Mouse (Mus musculus): ENCODE results near the gene Gjc1.

Gene Gjc1

GRCm38 (mm10) chr11:102814881-102815280, 4.6 kb downstream of the Gjc1 start:
- DNase-seq (ENCODE audit: low read depth, low spot score), result no peak

GRCm38 (mm10) chr11:102810721-102811485, 8.6 kb downstream of the Gjc1 start:
- peak; percentile 40 for DNase-seq (ENCODE audit: low read depth, low spot score)

DNA sequence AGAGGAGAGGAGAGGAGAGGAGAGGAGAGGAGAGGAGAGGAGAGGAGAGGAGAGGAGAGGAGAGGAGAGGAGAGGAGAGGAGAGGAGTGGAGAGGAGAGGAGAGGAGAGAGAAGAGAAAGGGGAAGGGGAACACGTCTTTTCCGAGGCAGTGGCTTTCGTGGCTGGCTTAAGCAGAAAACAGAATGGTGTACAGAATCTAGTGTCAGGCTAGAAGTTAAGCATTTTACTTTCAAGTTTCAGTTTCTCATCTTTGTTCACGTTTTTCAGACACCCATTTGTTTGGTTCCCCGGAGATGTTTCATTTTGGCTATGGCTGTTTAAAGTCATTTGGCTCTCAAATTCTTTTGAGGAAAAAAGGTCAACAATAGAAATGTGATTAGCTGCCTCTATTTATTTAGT, 11.3 kb downstream of the Gjc1 start:
- DNase-seq (ENCODE audit: low read depth, low spot score), result no peak

DNA sequence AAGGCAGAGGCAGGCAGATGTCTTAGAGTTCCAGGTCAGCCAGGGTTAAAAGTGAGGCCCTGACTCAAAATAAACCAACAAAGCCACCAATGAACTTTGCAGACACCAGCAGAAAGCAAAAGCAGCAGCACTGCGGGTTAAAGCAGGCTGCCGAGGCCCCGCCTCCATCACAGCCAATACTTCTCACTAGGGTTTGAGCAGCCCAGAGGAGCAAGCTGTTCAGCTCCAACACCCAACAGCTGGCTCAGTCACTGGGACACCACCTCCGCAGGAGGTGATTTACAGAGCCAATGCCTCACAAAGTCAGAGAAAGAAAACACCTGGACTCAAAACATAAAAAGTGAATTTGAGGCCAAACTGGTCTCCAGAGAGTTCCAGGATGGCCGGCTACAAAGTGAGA, 16.0 kb downstream of the Gjc1 start:
- no peak for DNase-seq (ENCODE audit: low read depth, low spot score)

GRCm38 (mm10) chr11:102794157-102794556, 25.3 kb downstream of the Gjc1 start:
- no peak for DNase-seq (ENCODE audit: low read depth, low spot score)

- DNase-seq (ENCODE audit: low read depth, low spot score), result no peak
Measured at GRCm38 (mm10) chr11:102791682-102792445, 27.6 kb downstream of the Gjc1 start.

- DNase-seq (ENCODE audit: low read depth, low spot score), result no peak
Measured at GRCm38 (mm10) chr11:102787688-102788177, 31.8 kb downstream of the Gjc1 start.

DNA sequence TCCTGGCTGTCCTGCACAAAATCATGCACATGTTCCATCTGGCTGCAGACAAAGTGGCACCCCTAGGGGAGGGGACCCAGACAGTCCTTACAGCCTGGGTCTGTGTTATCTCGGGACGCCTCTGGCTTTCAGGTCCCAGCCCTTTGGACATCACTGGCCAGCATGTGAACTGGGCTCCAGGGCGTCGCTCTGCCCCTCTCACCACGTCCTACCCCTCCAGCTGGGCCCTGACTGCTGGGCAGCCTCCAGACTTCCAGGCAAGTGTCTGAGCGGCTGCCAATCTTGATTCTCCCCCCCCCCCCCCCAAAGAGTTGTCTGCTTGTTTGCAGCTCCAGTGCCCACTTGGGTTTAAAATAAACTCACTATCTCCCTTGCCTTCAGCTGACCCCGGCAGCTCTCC, 36.1 kb downstream of the Gjc1 start:
- DNase-seq (ENCODE audit: low read depth, low spot score), result no peak

GRCm38 (mm10) chr11:102781523-102781922, 38.0 kb downstream of the Gjc1 start:
- no peak for DNase-seq (ENCODE audit: low read depth, low spot score)

DNA sequence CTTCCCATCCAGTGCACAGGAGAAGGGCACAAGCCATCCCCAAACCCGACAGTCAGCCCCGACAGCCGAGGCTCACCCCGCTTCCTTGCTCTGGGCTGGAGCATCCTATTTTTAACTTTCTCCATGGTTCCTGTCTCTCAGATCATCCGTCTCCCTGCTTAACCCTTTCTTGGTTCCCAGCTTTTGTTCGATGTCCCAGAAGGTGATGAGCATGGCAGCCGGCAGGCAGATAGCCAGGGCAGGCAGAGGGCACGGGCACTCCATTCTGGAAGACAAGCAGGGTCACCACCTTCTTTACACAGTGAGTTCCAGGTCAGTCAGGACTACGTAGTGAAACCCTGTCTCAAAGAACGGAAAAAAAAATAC, 38.5 kb downstream of the Gjc1 start:
- no peak for DNase-seq (ENCODE audit: low read depth, low spot score)

- no peak for DNase-seq (ENCODE audit: low read depth, low spot score)
Measured at GRCm38 (mm10) chr11:102780271-102780985, 39.1 kb downstream of the Gjc1 start.

DNA sequence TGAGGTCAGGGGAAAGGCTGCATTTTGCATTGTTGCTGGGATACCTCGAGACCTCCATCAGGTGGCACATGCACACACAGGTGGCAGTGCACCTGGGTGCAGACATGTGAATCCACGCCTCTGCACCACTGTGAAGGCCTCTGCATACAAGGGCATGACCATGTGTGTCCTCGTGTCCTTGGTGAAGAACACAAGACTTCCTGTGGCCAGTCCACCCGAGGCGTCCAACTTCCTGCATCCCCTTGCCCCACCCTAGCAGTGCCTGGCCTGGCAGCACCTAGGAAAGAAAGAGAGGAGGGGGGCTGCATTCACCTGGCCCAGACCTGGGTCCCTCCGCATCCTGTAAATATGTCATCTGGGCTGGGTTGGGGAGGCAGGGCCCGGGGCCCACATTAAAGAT, 39.7 kb downstream of the Gjc1 start:
- DNase-seq (ENCODE audit: low read depth, low spot score), result no peak

DNA sequence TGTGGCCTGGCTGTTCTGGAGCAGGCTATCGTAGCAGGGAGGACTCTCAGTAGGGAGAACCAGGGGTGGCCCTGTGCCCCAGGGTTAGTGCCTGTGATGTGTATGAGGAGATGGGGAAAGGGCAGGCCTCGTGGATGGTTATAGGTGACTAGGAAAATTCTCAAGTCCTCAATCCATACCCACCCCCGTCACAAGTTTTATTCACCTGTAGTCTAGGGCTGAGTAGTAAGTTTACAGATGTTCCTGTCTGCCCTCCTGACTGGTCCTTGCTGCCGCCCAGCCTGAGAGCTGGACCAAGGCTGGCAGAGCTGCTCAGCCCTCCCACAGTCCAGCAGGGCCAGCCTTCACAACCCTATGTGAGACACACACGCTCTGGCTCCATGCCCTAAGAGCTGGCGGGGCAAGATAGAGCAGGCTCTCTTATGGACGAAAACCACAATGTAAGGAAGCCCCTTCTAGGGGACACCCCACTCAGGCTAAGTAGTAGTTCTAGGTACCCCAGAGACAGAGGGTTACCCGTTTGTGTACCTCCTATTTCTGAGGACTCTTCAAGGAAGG, 40.3 kb downstream of the Gjc1 start:
- DNase-seq (ENCODE audit: low read depth, low spot score), result no peak

DNA sequence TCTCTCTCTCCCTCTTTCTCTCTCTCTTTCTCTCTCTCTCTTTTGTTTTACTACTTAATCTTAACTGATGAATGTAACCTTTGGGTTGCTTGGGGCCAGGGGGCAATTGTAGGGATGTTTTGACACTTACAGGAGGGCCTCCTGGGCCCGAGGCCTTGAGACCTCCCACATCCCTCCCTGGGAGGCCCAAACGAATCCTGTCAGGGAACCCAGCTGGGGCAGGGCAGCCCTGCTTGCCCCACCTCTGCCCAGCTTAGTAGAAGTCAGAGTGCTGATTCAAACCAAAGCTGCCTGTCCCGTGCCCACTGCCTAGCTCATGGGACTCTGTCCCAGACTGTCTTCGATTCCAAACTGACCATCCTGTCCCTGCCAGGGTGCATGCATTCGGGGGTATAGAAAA, 40.9 kb downstream of the Gjc1 start:
- no peak for DNase-seq (ENCODE audit: low read depth, low spot score)

DNA sequence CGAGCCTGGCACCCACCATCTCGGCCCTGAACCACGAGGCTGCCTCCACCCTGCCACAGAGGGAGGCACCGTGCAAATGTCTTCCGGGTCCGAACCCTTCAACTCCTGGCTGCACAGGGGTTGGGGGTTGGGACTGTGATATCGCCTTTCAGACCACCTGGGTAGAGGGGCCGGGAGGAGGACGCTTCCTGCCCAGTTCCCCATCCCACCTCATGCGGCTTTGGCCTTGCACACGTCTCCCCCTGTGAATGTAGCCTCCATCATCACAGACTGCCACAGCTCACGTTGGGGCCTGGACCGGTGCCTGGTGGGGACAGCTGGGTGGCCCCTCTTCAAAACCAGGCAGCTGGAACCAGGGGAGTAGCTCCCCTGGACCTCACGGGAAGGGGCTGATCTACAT, 41.3 kb downstream of the Gjc1 start:
- no peak for DNase-seq (ENCODE audit: low read depth, low spot score)

DNA sequence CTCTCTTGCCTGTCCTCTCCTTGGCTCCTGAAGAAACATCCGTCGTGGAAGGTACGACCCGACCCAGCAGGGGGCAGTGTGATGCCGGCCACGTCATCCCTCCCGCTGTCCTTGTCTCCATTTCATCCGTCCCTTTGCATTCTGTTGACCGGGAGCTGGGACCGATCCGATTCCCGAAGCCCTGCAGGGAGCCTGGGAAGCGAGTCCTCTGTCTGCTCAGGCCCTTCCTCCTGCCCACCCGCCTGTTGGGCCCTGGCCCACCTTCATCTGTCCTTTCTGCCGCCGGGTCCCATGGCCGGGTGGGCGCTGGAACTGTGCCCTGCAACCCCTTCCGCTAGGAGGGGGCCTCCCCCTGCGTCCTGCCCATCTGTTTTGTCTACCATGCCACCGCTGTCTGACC, 41.9 kb downstream of the Gjc1 start:
- DNase-seq (ENCODE audit: low read depth, low spot score), result no peak

- peak; percentile 65 for DNase-seq (ENCODE audit: low read depth, low spot score)
Measured at GRCm38 (mm10) chr11:102774621-102775141, 44.8 kb downstream of the Gjc1 start.

DNA sequence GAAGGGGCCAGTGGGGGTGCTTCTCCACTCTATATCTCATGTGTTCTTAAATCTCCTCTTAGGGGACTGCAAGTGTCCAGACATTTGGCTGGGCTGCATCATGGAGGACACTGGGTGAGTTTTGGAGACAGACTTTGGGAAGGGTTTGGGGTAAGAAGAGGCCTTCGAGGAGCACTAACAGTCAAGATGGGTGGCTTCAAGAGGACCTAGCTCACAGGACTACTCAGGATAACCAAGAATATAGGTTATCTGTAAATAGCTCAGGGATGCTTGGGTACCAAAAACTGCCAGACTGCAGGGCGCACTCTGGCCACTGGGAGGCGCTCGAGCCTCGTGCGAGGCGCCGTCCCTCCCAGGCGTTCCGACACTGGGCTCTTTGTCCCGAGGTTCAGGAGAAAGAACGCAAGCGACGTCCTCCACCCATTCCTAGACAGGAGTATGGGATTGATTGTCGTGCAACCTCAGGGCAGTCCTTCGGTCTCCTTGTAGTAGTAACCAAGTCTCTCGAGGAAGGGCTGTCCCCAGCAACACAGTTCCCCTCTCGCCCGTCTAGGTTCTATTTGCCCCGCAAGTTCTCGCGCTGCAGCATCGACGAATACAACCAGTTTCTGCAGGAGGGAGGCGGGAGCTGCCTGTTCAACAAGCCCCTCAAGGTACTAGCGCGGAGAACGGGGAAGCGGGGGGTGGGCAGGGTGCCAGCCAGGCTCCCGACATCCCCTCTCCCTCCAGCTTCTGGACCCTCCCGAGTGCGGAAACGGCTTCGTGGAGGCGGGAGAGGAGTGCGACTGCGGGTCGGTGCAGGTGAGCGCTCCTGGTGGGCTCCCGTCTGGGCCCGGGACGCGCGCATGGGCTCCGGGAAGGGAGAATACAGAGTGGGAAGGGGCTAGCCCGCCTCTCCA, 45.5 kb downstream of the Gjc1 start:
- DNase-seq (ENCODE audit: low read depth, low spot score), result peak; percentile 58

DNA sequence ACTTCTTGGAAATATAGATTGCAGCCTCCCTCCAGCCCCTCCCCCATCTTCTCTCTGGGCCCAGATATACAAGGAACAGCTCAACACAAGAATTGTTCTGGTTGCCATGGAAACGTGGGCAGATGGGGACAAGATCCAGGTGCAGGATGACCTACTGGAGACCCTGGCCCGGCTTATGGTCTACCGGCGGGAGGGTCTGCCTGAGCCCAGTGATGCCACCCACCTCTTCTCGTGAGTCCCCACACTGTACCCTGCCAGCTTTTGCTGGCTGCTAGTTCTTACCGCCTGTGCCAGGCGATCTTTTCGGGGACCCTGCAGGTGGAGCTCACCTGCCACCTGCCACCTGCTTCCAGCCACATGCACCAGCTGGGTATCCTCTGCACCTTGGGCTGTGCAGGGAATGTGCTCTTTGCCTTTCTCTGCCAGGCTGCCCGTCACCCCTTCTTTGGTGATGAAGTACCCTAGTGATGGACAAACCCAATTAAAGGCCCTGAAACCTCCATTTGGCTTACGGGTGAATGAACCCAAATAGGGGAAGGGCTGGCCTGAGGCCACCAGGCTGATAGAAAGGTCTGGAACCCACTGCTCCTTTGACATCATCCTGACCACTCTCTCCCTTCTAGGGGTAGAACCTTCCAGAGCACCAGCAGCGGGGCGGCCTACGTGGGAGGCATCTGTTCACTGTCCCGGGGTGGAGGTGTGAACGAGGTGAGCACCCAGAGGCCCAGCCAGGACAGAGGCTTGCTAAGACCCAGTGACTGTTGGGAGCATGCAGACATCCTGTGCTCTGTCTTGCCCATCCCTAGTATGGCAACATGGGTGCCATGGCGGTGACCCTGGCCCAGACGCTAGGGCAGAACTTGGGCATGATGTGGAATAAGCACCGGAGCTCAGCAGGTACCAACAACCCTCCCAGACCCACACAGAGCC, 46.5 kb downstream of the Gjc1 start:
- no peak for DNase-seq (ENCODE audit: low read depth, low spot score)

Data from telencephalon, adult 2 months (tissue).